Mouse (Mus musculus): Measurements from ENCODE around the gene Tbck. TPM values are rescaled to one million over a fixed set of nuclear protein-coding genes. Genes with fewer than 3 reads are reported as not detected.

The Tbck gene
- polyA plus RNA-seq, 1 experiment from 2014 or later = 21.6 TPM

DNA sequence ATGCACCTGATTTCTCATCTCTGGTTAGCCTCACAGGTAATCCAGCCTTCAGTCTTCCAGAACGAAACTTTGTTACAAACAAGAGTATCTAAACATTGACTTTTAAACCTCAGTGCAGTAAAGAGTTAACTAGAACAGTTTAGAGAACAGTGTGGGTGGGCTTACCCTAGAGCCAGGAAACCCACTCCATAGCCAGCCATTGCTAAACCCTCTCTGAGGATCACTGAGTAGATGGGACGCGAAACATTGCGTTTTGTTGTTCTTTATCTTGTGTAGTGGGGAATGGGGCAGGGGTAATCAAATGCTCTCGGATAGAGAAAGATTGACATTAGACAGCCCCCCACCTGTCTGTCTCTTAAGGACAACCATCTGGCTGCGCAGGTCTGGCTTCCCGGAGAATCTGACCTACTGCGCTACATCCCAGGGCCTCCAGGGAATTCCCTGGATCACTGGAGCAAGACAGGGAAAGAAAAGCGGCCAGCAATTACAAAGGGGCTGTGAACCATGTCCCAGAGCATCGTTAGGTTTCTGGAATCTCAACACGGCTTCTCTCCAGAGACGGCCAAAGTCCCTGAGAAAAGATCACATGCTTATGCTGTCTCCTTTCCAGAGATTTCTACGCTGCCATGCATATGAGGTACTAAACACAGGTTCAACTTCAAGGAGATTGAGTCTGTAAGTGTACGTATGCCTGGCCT, 192.2 kb downstream of the Tbck start:
- no peak overlapping the region for H3K4me3 ChIP-seq (ENCODE audit: low read length)
- peak overlapping the region; percentile 81; the same call in 1 of the 2 replicates for H3K27ac ChIP-seq (ENCODE audit: low read depth, low read length)
- H3K27me3 ChIP-seq (ENCODE audit: control insufficient read depth, insufficient read depth, low read length) = no peaks in the 10 kb centered on the region
- H3K36me3 ChIP-seq (ENCODE audit: control insufficient read depth, insufficient read depth, low read length) = no peaks in the 10 kb centered on the region
- H3K4me2 ChIP-seq (replicated peaks; ENCODE audit: low read depth, low read length) = peak overlapping the region; percentile 16
- no peak overlapping the region for H3K9ac ChIP-seq (ENCODE audit: low read depth, low read length)
- WGBS = 29% methylated on average over 14 of the region's 14 CpGs
- ATAC-seq (ENCODE audit: low FRiP score, low TSS enrichment) = peak; percentile 95
- H3K4me1 ChIP-seq (ENCODE audit: control insufficient read depth, insufficient read depth, low read length) = peaks cover 7% of the 10 kb centered on the region
- no peaks in the 10 kb centered on the region for H3K9me3 ChIP-seq (ENCODE audit: control insufficient read depth, low read length)

DNA sequence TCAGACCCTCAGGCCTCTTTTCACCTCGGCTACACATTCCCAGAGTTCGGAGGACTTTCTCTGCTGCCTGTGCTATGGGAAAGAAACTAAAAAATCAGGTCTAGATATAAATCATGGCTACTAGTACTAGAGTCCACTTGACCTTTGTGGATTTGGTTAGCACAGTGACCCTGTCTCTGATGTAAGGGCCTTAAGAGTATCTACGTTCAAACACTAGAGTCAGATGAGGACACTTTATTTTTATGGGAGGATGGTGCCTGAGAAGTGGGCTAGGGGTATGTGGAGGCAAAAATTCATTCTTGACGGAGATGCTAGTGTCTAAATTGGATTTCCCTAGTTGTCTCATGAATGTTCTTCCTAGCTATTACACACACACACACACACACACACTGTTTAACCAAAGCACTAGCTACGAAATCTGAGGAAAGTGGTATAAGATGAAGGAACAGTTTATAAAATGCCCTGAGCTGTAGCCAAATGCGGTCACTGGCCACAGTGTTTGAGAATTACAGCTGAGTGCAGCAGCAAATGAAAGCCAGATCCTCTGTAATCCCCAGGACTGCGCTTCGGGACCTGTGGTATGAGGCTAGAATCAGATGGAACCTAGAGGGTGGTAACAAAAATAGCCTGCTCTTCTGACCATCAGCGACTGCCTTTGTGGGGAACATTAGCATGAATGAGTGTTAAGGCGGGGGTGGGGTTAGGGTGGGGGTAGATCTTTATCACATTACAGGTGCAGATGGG, 193.2 kb downstream of the Tbck start:
- WGBS = 59% methylated on average over 10 of the region's 10 CpGs
- no peak for ATAC-seq (ENCODE audit: low FRiP score, low TSS enrichment)
- Histone ChIP-seq H3K9ac (ENCODE audit: low read depth, low read length) (no peak overlapping the region), H3K36me3 (ENCODE audit: control insufficient read depth, insufficient read depth, low read length) (no peaks in the 10 kb centered on the region), H3K4me2 (replicated peaks; ENCODE audit: low read depth, low read length) (no peak overlapping the region), H3K27ac (ENCODE audit: low read depth, low read length) (peak overlapping the region; percentile 81; the same call in 1 of the 2 replicates), H3K4me3 (ENCODE audit: low read length) (no peak overlapping the region), H3K4me1 (ENCODE audit: control insufficient read depth, insufficient read depth, low read length) (peaks cover 7% of the 10 kb centered on the region), H3K9me3 (ENCODE audit: control insufficient read depth, low read length) (no peaks in the 10 kb centered on the region), H3K27me3 (ENCODE audit: control insufficient read depth, insufficient read depth, low read length) (no peaks in the 10 kb centered on the region)

DNA sequence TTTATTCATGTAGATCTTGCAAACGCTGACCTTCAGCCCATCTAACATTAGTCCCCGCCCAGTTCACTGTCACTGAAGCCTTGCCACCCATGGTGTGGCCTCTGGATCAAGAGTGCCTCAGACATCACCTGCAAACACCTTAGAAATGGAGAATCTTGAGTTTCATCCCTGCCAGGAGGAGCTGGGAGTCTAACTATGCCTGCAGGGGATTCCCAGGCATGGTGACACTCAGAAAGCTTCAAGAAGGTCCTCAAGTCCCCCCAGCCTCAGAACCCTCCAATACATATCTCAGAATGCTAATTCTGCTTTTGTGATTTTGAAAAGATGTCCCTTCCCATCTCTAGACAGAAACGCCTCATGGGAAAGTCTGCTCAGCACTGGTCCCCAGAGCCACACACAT, 196.4 kb downstream of the Tbck start:
- no peak overlapping the region for H3K4me2 ChIP-seq (replicated peaks; ENCODE audit: low read depth, low read length)
- no peaks in the 10 kb centered on the region for H3K27me3 ChIP-seq (ENCODE audit: control insufficient read depth, insufficient read depth, low read length)
- H3K4me1 ChIP-seq (ENCODE audit: control insufficient read depth, insufficient read depth, low read length) = peaks cover 4% of the 10 kb centered on the region
- no peaks in the 10 kb centered on the region for H3K36me3 ChIP-seq (ENCODE audit: control insufficient read depth, insufficient read depth, low read length)
- no peak overlapping the region for H3K9ac ChIP-seq (ENCODE audit: low read depth, low read length)
- no peak overlapping the region for H3K4me3 ChIP-seq (ENCODE audit: low read length)
- 85% methylated on average over 3 of the region's 3 CpGs for WGBS
- H3K9me3 ChIP-seq (ENCODE audit: control insufficient read depth, low read length) = no peaks in the 10 kb centered on the region
- no peak for ATAC-seq (ENCODE audit: low FRiP score, low TSS enrichment)
- no peak overlapping the region for H3K27ac ChIP-seq (ENCODE audit: low read depth, low read length)

DNA sequence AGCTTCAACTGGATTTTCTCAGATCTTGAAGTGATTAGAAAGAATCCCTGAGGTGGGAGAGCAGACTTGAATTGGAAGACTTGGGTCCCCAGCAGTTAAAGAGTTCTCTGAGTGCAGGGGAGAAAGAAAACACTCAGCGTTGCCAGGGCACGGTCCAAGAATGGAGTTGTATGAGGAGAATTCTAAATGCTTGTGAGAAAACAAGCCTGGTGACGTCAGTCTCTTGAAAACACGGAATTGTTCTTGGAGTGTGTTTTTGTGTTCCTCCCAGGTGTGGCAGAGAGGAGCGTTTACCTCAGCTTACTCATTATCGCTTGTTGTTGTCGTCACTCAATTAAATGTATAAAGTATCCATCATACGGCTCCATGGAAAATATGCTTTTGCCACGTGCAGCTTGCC, 196.9 kb downstream of the Tbck start:
- no peak overlapping the region for H3K4me2 ChIP-seq (replicated peaks; ENCODE audit: low read depth, low read length)
- H3K36me3 ChIP-seq (ENCODE audit: control insufficient read depth, insufficient read depth, low read length) = no peaks in the 10 kb centered on the region
- H3K4me3 ChIP-seq (ENCODE audit: low read length) = no peak overlapping the region
- WGBS = 73% methylated on average over 9 of the region's 9 CpGs
- no peaks in the 10 kb centered on the region for H3K9me3 ChIP-seq (ENCODE audit: control insufficient read depth, low read length)
- no peak overlapping the region for H3K27ac ChIP-seq (ENCODE audit: low read depth, low read length)
- H3K9ac ChIP-seq (ENCODE audit: low read depth, low read length) = no peak overlapping the region
- no peaks in the 10 kb centered on the region for H3K27me3 ChIP-seq (ENCODE audit: control insufficient read depth, insufficient read depth, low read length)
- no peaks in the 10 kb centered on the region; the same call in 1 of the 2 replicates for H3K4me1 ChIP-seq (ENCODE audit: control insufficient read depth, insufficient read depth, low read length)
- no peak for ATAC-seq (ENCODE audit: low FRiP score, low TSS enrichment)

DNA sequence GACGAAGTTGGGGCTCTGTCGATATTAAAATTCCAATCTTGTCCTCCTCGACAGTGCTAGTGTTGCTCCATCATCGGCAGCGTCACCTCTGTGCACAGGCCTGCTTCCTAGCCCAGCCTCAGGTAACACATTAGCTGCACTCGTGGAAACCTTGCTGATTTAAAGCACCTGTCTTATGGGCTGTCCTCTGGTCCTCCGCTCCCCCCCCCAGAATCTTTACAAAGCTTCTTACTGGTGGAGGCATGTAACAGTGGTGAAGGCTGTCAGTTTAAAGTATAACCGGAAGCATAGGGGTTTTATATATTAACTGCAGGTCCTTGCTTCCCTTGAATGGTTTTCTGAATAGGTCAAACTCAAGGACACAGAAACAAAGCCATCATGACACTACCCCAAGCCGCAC, 199.3 kb downstream of the Tbck start:
- H3K9me3 ChIP-seq (ENCODE audit: control insufficient read depth, low read length) = no peaks in the 10 kb centered on the region
- H3K27ac ChIP-seq (ENCODE audit: low read depth, low read length) = no peak overlapping the region
- H3K9ac ChIP-seq (ENCODE audit: low read depth, low read length) = no peak overlapping the region
- H3K4me1 ChIP-seq (ENCODE audit: control insufficient read depth, insufficient read depth, low read length) = no peaks in the 10 kb centered on the region
- no peak overlapping the region for H3K4me3 ChIP-seq (ENCODE audit: low read length)
- ATAC-seq (ENCODE audit: low FRiP score, low TSS enrichment) = peak; percentile 54; the same call in 1 of the 2 replicates
- no peaks in the 10 kb centered on the region for H3K27me3 ChIP-seq (ENCODE audit: control insufficient read depth, insufficient read depth, low read length)
- WGBS = 66% methylated on average over 9 of the region's 9 CpGs
- no peak overlapping the region for H3K4me2 ChIP-seq (replicated peaks; ENCODE audit: low read depth, low read length)
- H3K36me3 ChIP-seq (ENCODE audit: control insufficient read depth, insufficient read depth, low read length) = no peaks in the 10 kb centered on the region

DNA sequence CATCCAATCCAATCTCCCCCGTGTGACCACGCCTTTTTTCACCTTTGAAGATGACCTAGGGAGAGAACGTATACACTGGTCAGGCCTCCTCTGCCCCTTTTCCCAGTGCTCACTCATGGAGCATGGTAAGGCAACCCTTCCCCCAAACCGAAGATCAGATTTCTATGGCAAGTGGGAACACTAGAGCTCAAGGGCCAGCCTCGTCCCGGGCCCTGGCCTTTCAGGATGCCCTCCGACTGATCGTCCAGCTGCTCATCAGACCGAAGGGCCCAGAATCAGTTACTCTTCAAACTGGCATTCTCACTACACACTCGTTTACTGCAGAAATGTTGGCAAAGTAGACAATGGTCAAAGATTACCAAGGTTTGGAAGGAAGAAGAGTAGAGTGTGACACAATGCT, 200.5 kb downstream of the Tbck start:
- no peaks in the 10 kb centered on the region for H3K27me3 ChIP-seq (ENCODE audit: control insufficient read depth, insufficient read depth, low read length)
- H3K9me3 ChIP-seq (ENCODE audit: control insufficient read depth, low read length) = no peaks in the 10 kb centered on the region
- H3K4me1 ChIP-seq (ENCODE audit: control insufficient read depth, insufficient read depth, low read length) = no peaks in the 10 kb centered on the region
- 48% methylated on average over 9 of the region's 10 CpGs for WGBS
- no peak overlapping the region for H3K4me2 ChIP-seq (replicated peaks; ENCODE audit: low read depth, low read length)
- H3K36me3 ChIP-seq (ENCODE audit: control insufficient read depth, insufficient read depth, low read length) = no peaks in the 10 kb centered on the region
- ATAC-seq (ENCODE audit: low FRiP score, low TSS enrichment) = peak; percentile 73
- no peak overlapping the region for H3K9ac ChIP-seq (ENCODE audit: low read depth, low read length)
- no peak overlapping the region for H3K4me3 ChIP-seq (ENCODE audit: low read length)
- H3K27ac ChIP-seq (ENCODE audit: low read depth, low read length) = no peak overlapping the region

DNA sequence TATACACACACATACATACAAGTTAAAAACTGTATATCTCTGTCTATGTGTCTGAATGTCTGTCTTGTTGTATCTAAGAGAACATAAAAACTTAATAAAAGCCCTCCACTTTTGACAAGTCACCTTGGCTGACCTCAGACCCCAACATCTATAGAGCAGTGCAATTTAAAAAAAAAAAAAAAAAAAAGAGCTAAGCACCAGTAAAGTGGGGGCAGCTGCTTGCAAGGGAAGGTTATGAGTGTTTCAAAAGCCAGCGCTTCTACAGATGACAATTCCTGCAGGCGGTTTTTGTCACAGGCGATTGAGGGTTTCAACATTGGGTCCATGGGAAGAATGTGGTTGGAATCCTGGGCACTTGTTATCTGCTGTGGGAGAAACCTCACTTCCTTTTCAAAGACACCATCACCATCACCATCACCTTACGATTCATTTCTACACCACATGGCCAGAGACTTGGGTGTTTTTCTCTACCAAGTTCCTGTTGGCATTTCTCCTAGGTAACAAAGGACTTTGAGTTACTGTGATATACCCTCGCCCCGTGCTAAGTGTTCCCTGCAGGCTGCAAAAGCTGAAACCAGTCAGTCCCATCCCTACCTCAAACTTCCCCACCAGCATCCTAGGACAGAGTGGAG, 202.6 kb downstream of the Tbck start:
- Histone ChIP-seq H3K9me3 (ENCODE audit: control insufficient read depth, low read length) (no peaks in the 10 kb centered on the region), H3K4me1 (ENCODE audit: control insufficient read depth, insufficient read depth, low read length) (no peaks in the 10 kb centered on the region), H3K4me3 (ENCODE audit: low read length) (no peak overlapping the region), H3K36me3 (ENCODE audit: control insufficient read depth, insufficient read depth, low read length) (no peaks in the 10 kb centered on the region), H3K27me3 (ENCODE audit: control insufficient read depth, insufficient read depth, low read length) (no peaks in the 10 kb centered on the region), H3K9ac (ENCODE audit: low read depth, low read length) (no peak overlapping the region), H3K27ac (ENCODE audit: low read depth, low read length) (no peak overlapping the region), H3K4me2 (replicated peaks; ENCODE audit: low read depth, low read length) (no peak overlapping the region)
- ATAC-seq (ENCODE audit: low FRiP score, low TSS enrichment) = no peak
- WGBS = 94% methylated on average over 6 of the region's 6 CpGs

DNA sequence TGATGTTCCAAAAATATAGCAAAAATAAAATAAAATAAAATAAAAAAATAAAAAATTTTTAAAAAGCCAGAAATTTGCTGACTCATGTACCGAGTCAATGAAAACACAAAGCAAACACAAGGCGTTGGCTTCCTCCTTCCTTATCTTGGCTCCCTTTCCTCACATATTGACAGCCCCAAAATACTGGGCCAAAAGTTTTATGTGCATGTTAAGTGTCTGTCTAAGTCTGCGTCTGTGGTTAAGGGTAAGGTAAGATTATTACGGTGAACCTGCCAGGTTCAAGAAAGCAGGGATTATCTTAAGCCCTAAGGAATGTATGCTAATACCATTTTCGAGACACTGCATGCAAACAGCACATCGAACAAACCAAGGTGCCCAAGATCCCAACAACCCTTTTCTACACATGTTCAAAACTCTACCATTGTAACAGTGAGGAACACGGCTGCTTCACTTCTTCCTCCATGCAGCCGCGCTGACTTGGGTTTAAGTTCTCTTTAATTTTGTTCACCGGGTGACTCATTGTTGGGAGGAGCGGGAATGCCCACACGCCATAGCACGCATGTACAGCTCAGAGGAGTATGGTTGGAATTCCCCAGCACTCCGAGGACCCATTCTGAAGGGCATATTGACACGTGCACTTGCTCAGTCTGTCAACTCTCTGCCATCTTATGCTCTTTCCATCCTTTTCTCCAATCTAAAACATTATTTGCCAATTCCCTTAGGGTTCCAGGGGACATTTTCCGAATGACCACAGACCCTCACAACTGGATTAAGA, 203.3 kb downstream of the Tbck start:
- H3K4me2 ChIP-seq (replicated peaks; ENCODE audit: low read depth, low read length) = no peak overlapping the region

More for the DNA sequence above, 203.3 kb downstream of the Tbck start:
- Histone ChIP-seq H3K4me1 (ENCODE audit: control insufficient read depth, insufficient read depth, low read length) (no peaks in the 10 kb centered on the region), H3K4me3 (ENCODE audit: low read length) (no peak overlapping the region), H3K27ac (ENCODE audit: low read depth, low read length) (no peak overlapping the region), H3K9ac (ENCODE audit: low read depth, low read length) (no peak overlapping the region), H3K36me3 (ENCODE audit: control insufficient read depth, insufficient read depth, low read length) (no peaks in the 10 kb centered on the region), H3K9me3 (ENCODE audit: control insufficient read depth, low read length) (no peaks in the 10 kb centered on the region), H3K27me3 (ENCODE audit: control insufficient read depth, insufficient read depth, low read length) (no peaks in the 10 kb centered on the region)
- WGBS = 92% methylated on average over 16 of the region's 16 CpGs
- no peak for ATAC-seq (ENCODE audit: low FRiP score, low TSS enrichment)
